Mouse (Mus musculus) liver, postnatal 0 days (tissue): Measurements from ENCODE around the gene Spaca6. TPM values are rescaled to one million over a fixed set of nuclear protein-coding genes. Genes with fewer than 3 reads are reported as not detected.

Source experiments
- ATAC-seq: fragments of 200-750 bp; cut with Nextera tagmentation; 2 replicates; pipeline ENCODE4 v1.8.0; 2017; ENCODE audit warnings: mild to moderate bottlenecking, moderate library complexity
- DNase-seq: peaks from one replicate; pipeline ENCODE4 v3.0.0-alpha.2; 2016
- H3K27ac ChIP-seq: fragments of 300-500 bp; sonication (generic); 2 replicates; pipeline ENCODE4 v1.5.1; 2014; ENCODE audit warnings: antibody characterized with exemption, moderate library complexity, mild to moderate bottlenecking, low read depth
- H3K27me3 ChIP-seq: fragments of 300-500 bp; sonication (generic); 2 replicates; pipeline ENCODE4 v1.6.1; 2014; ENCODE audit warnings: low read length, control low read depth, mixed read lengths; ENCODE audit not compliant: insufficient read depth
- H3K36me3 ChIP-seq: fragments of 300-500 bp; sonication (generic); replicated peaks from 2 replicates; pipeline ENCODE4 v1.6.1; 2014; ENCODE audit warnings: mild to moderate bottlenecking, control low read depth, low read length, moderate library complexity, mixed read lengths; ENCODE audit not compliant: insufficient read depth
- H3K4me1 ChIP-seq: fragments of 300-500 bp; sonication (generic); 2 replicates; pipeline ENCODE4 v1.6.1; 2014; ENCODE audit warnings: antibody characterized with exemption, mild to moderate bottlenecking, control low read depth; ENCODE audit not compliant: insufficient read depth
- H3K4me2 ChIP-seq: fragments of 300-500 bp; sonication (generic); 2 replicates; pipeline ENCODE4 v1.6.1; 2014; ENCODE audit warnings: low read depth, mild to moderate bottlenecking, low read length, moderate library complexity, mixed read lengths
- H3K4me3 ChIP-seq: fragments of 300-500 bp; sonication (generic); 2 replicates; pipeline ENCODE4 v1.5.1; 2014; ENCODE audit warnings: low read depth, low read length
- H3K9ac ChIP-seq: fragments of 300-500 bp; sonication (generic); replicated peaks from 2 replicates; pipeline ENCODE4 v1.6.1; 2014; ENCODE audit warnings: mild to moderate bottlenecking, moderate library complexity
- H3K9me3 ChIP-seq: fragments of 300-500 bp; sonication (generic); 2 replicates; pipeline ENCODE4 v1.6.1; 2016; ENCODE audit warnings: mild to moderate bottlenecking, control low read depth, low read length, mixed read lengths
- CTCF ChIP-seq: sonication (generic); IDR thresholded peaks from 2 replicates; pipeline ENCODE4 v1.5.1; 2016; ENCODE audit warnings: antibody characterized with exemption, low read depth
- EP300 ChIP-seq: IDR thresholded peaks from 2 replicates; pipeline ENCODE4 v1.6.1; 2016; ENCODE audit warnings: antibody characterized with exemption, low read depth, mild to moderate bottlenecking
- WGBS: fragments of 180-500 bp; shearing (Covaris S2); extraction: QIAGEN DNeasy Blood & Tissue Kit; methylation state at CpG from one replicate; pipeline ENCODE4 v1.1.7; 2014; ENCODE audit not compliant: insufficient replicate concordance; 5-methylcytosine and 5-hydroxymethylcytosine counted together
- polyA plus RNA-seq: library from polyadenylated mRNA; unstranded; fragments of >200 nt; fragmentation: Nextera tagmentation; extraction: Ambion mirVana; gene quantifications from 2 replicates; pipeline ENCODE4 v1.2.1, GENCODE M21; 2015

Spaca6 gene
- polyA plus RNA-seq: 2.1 and 3.1 TPM in 2 replicates

GRCm38 (mm10) chr17:17826751-17827657, at the start of gene Spaca6:
TSS of gene Spaca6 (plus strand) at chr17:17827158.
- Histone ChIP-seq H3K4me2 (peak within 1 kb of the TSS; percentile 77), H3K9me3 (no peaks in the 10 kb centered on the region), H3K36me3 (no peaks in the 10 kb centered on the region), H3K4me1 (0 out of 2 replicates have a peak, but pooled peaks cover 5% of the 10 kb centered on the region), H3K27me3 (peaks cover 11% of the 10 kb centered on the region; the same call in 1 of the 2 replicates), H3K4me3 (peak within 1 kb of the TSS; percentile 70), H3K27ac (peak within 1 kb of the TSS; percentile 83), H3K9ac (peak within 1 kb of the TSS; percentile 66)
- ATAC-seq: peak; percentile 78
- TF ChIP-seq CTCF: no peak
- no peak for TF ChIP-seq EP300
- under 1% methylated on average over 36 of the region's 42 CpGs for WGBS
- DNase-seq: peak; percentile 81

GRCm38 (mm10) chr17:17790866-17791630, 35.9 kb upstream of the Spaca6 start:
- Histone ChIP-seq H3K4me2 (no peak overlapping the region), H3K36me3 (no peaks in the 10 kb centered on the region), H3K27me3 (no peaks in the 10 kb centered on the region), H3K27ac (no peak overlapping the region), H3K4me3 (no peak overlapping the region), H3K4me1 (no peaks in the 10 kb centered on the region), H3K9ac (no peak overlapping the region), H3K9me3 (no peaks in the 10 kb centered on the region)
- WGBS: 52% methylated on average over 3 of the region's 3 CpGs
- ATAC-seq: no peak
- TF ChIP-seq EP300 (no peak), CTCF (no peak)
- DNase-seq: no peak

GRCm38 (mm10) chr17:17792578-17792977, 34.4 kb upstream of the Spaca6 start:
- no peak overlapping the region for H3K4me3 ChIP-seq
- no peaks in the 10 kb centered on the region for H3K4me1 ChIP-seq
- no peak overlapping the region for H3K4me2 ChIP-seq
- DNase-seq (no peak), ATAC-seq (no peak)
- no peak overlapping the region for H3K9ac ChIP-seq
- TF ChIP-seq EP300: no peak
- no peak for TF ChIP-seq CTCF
- no peaks in the 10 kb centered on the region for H3K9me3 ChIP-seq
- H3K27me3 ChIP-seq: no peaks in the 10 kb centered on the region
- H3K36me3 ChIP-seq: no peaks in the 10 kb centered on the region
- H3K27ac ChIP-seq: no peak overlapping the region
- WGBS: 31% methylated on average over 1 of the region's 1 CpGs

- Histone ChIP-seq H3K9ac (no peak overlapping the region), H3K27ac (no peak overlapping the region), H3K4me1 (no peaks in the 10 kb centered on the region), H3K4me2 (no peak overlapping the region), H3K9me3 (no peaks in the 10 kb centered on the region), H3K27me3 (no peaks in the 10 kb centered on the region), H3K36me3 (no peaks in the 10 kb centered on the region), H3K4me3 (no peak overlapping the region)
- ATAC-seq (no peak), DNase-seq (no peak)
- TF ChIP-seq EP300 (no peak), CTCF (no peak)
- WGBS: 42% methylated on average over 2 of the region's 2 CpGs
These were observed 31.4 kb upstream of the Spaca6 start for GRCm38 (mm10) chr17:17795527-17795926.

GRCm38 (mm10) chr17:17823612-17824336, 3.2 kb upstream of the Spaca6 start:
- WGBS: 73% methylated on average over 6 of the region's 6 CpGs
- Histone ChIP-seq H3K4me1 (0 out of 2 replicates have a peak, but pooled peaks cover 5% of the 10 kb centered on the region), H3K4me3 (no peak overlapping the region), H3K9ac (no peak overlapping the region), H3K4me2 (no peak overlapping the region), H3K27ac (no peak overlapping the region), H3K27me3 (peaks cover 11% of the 10 kb centered on the region; the same call in 1 of the 2 replicates), H3K36me3 (no peaks in the 10 kb centered on the region), H3K9me3 (no peaks in the 10 kb centered on the region)
- TF ChIP-seq CTCF (no peak), EP300 (no peak)
- ATAC-seq (no peak), DNase-seq (no peak)
